Mouse (Mus musculus): ENCODE data around the gene Ddx50.
"Not testable (repeated sequence)": the region's sequence is repeated elsewhere in the genome, so short reads cannot be mapped to it uniquely, and the experiment has no call there.

Ddx50 gene

DNA sequence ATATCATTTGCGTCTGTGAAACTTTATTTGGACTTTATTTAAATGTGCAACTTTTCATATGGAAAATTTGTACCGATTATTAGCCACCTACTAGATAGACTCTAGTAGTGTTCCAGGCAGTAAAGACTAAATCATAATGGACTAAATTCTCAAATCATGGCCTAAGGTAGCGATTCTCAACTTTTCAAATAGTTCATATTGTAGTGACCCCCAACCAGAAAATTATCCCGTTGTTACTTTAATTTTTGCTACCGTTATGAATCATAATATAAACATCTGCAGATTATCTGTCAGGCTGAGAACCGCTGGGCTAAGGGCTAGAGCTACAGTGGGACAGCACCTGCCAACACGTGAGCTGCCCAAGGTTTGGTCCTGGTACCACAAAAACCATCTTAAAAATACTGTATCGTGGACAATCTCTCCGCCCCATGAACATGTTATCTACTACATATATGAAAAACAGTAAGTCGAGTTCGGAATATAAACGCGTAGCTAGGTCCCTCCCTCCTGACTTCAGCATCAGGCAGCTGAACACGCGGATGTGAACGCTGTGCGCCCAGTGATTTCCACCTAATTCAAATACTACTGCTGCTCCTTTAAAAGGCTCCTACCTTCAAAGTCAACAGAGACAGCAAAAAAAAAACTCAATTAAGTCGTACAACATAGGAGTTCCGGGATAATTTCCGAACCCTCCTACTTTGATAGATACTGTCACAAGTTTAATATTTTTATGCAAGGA is 49.8 kb downstream of the Ddx50 start:
- DNase-seq (ENCODE audit: low spot score in 2 of 2), result peak in 1 of 2 experiments; percentile 15

DNA sequence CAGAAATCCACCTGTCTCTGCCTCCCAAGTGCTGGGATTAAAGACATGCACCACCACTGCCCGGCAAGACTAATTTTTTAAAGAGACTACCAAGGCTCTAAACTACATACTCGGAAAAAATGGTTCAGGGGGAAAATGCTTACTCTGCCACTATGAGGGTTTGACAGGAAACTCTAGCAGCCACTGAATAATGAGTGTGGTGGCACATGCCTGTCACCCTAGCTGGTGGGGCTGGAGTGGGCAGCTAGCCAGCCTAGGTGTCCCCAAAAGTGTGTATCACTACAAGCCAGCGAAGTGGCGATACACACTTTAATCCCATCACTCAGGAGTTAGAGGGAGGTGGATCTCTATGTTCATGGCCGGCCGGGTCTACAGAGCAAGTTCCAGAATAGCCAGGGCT is 51.0 kb downstream of the Ddx50 start:
- no peak for DNase-seq (ENCODE audit: low spot score in 2 of 2)

- DNase-seq (ENCODE audit: low spot score in 2 of 2), result not testable (repeated sequence)
Observed at GRCm38 (mm10) chr10:62599311-62599710, 51.7 kb downstream of the Ddx50 start.

- DNase-seq (ENCODE audit: low spot score in 2 of 2), result no peak
Observed at GRCm38 (mm10) chr10:62592496-62592895, 58.5 kb downstream of the Ddx50 start.

GRCm38 (mm10) chr10:62590200-62590599 is 60.8 kb downstream of the Ddx50 start:
- DNase-seq (ENCODE audit: low spot score in 2 of 2), result peak; percentile 78 to 92

GRCm38 (mm10) chr10:62588616-62589015 is 62.4 kb downstream of the Ddx50 start:
- DNase-seq (ENCODE audit: low spot score in 2 of 2), result no peak

DNA sequence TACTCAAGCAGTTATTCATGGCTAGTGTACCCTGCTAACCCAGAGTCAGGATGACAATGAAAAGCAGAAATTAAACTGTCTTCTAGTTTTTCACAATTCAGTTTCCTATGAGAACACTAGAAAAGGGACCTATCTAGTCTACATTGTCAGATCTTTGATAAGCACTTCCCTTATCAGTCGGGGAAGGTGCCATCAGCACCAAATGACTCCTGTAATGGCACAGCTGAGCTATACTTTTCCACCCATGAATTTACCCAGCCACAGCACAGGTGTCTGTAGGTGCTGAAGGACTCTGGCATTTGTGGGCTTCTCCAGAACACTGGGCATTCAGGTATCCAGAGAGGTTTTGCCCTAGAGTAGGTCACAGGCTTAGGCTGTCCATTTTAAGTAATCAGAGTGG is 67.8 kb downstream of the Ddx50 start:
- DNase-seq (ENCODE audit: low spot score in 2 of 2), result no peak

- DNase-seq (ENCODE audit: low spot score in 2 of 2), result no peak
Observed at GRCm38 (mm10) chr10:62582701-62583100, 68.3 kb downstream of the Ddx50 start.

- DNase-seq (ENCODE audit: low spot score in 2 of 2), result no peak
Observed at GRCm38 (mm10) chr10:62582263-62582662, 68.8 kb downstream of the Ddx50 start.

DNA sequence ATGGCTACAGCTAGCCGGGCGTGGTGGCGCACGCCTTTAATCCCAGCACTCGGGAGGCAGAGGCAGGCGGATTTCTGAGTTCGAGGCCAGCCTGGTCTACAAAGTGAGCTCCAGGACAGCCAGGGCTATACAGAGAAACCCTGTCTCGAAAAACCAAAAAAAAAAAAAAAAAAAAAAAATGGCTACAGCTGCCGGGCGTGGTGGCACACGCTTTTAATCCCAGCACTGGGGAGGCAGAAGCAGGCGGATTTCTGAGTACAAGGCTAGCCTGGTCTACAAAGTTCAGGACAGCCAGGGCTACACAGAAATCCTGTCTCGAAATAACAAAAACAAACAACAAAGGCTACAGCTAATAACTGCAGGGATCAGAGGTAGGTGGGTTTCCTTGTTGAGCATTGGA is 71.9 kb downstream of the Ddx50 start:
- DNase-seq (ENCODE audit: low spot score in 2 of 2), result not testable (repeated sequence)

GRCm38 (mm10) chr10:62578338-62579100 is 72.5 kb downstream of the Ddx50 start, which contains the start of gene Kif1bp:
Gene Kif1bp (minus strand): TSS chr10:62578457.
- peak; percentile 96 to 98 for DNase-seq (ENCODE audit: low spot score in 2 of 2)

DNA sequence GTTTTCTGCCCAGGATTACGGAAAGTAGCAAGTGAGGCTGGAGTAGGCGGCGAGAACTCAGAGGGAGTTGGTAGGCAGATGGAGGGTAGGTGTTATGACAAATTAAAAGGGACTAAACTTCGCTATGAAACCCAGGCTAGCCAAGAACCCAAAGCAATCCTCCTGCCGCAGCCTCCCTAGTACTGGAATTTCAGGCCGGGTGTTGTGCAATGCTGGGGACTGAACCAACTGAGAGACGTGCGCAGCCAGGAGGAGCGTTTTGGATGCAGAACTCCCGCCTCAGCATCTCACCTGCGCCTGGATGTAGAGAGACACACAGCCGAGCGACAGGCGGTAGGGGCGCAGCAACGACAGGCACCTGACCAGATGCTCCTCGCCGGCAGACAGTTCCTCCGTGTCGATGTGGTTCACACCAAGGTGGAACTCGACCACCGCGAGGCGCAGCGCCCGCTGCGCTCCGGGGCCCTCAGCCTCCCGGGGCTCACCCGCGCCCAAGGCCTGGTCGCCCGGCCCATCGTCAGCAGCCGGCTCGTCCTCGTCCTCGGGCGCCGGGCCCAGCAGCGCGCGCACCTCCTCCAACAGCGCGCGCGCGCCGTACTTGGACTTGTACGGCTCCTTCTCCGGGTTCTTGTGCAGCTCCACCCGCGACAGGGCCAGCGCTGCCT is 73.2 kb downstream of the Ddx50 start:
- no peak for DNase-seq (ENCODE audit: low spot score in 2 of 2)

DNA sequence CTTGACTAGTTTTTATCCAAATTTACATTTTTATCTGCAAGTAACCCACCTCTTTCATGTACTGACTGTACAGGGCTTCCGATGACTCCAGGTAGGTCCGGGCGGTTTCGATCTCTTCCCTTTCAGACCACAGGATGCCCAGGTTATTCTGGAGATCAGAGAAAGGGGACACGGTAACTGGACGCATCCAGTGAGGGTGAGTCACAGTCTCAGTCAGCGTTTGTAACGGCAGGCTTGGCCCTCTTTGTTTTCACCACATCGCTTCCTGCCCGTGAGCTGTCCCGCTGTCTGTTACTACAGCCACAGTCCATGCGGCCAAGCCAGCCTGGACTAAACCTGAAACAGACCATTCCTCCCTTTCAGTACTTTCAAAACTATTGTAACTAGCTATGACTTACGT is 76.0 kb downstream of the Ddx50 start:
- DNase-seq (ENCODE audit: low spot score in 2 of 2), result no peak

GRCm38 (mm10) chr10:62570126-62570871 is 80.7 kb downstream of the Ddx50 start:
- DNase-seq (ENCODE audit: low spot score in 2 of 2), result no peak

GRCm38 (mm10) chr10:62568861-62569260 is 82.2 kb downstream of the Ddx50 start:
- DNase-seq (ENCODE audit: low spot score in 2 of 2), result no peak

Data from spleen, postnatal 10 days (tissue).